Mouse (Mus musculus): ENCODE data around the gene Trip6. TPM values are rescaled to one million over a fixed set of nuclear protein-coding genes. Genes with fewer than 3 reads are reported as not detected.
A peak's percentile ranks its signal among the peaks of the same experiment; 100 is the strongest.

Gene Trip6
- 46.3 and 47.0 TPM in 2 replicates for polyA plus RNA-seq (2016; fragmentation: Nextera tagmentation; extraction: Ambion mirVana)

GRCm38 (mm10) chr5:137314193-137315083 is at the start of gene Trip6:
Trip6 (minus strand) TSS chr5:137314404.
- WGBS: 18% methylated on average over 30 of the region's 30 CpGs
- Histone ChIP-seq H3K4me3 (peak within 1 kb of the TSS; percentile 75), H3K36me3 (peaks cover 32% of the 10 kb centered on the region), H3K4me2 (peak within 1 kb of the TSS; percentile 95), H3K27ac (ENCODE audit: poor library complexity, severe bottlenecking) (peak within 1 kb of the TSS; percentile 87), H3K4me1 (replicated peaks) (peaks cover 39% of the 10 kb centered on the region), H3K9ac (peak within 1 kb of the TSS; percentile 89), H3K27me3 (replicated peaks) (no peaks in the 10 kb centered on the region), H3K9me3 (replicated peaks) (no peaks in the 10 kb centered on the region)
- peak; percentile 91 for ATAC-seq (ENCODE audit: insufficient number of reproducible peaks, low FRiP score)

GRCm38 (mm10) chr5:137358382-137358781 is 44.2 kb upstream of the Trip6 start:
- no peak for ATAC-seq (ENCODE audit: insufficient number of reproducible peaks, low FRiP score)
- H3K4me3 ChIP-seq: no peak overlapping the region

GRCm38 (mm10) chr5:137354091-137354490 is 39.9 kb upstream of the Trip6 start:
- Histone ChIP-seq H3K27ac (ENCODE audit: poor library complexity, severe bottlenecking) (no peak overlapping the region), H3K27me3 (replicated peaks) (no peaks in the 10 kb centered on the region), H3K9me3 (replicated peaks) (no peaks in the 10 kb centered on the region), H3K36me3 (peaks cover 58% of the 10 kb centered on the region), H3K4me3 (peak overlapping the region; percentile 6; the same call in 1 of the 2 replicates), H3K4me2 (peak overlapping the region; percentile 43), H3K4me1 (replicated peaks) (peaks cover 33% of the 10 kb centered on the region), H3K9ac (no peak overlapping the region)
- ATAC-seq (ENCODE audit: insufficient number of reproducible peaks, low FRiP score): no peak
- WGBS: 78% methylated on average over 17 of the region's 17 CpGs

More at GRCm38 (mm10) chr5:137358382-137358781, 44.2 kb upstream of the Trip6 start:
- Histone ChIP-seq H3K27ac (ENCODE audit: poor library complexity, severe bottlenecking) (no peak overlapping the region), H3K9me3 (replicated peaks) (no peaks in the 10 kb centered on the region), H3K27me3 (replicated peaks) (no peaks in the 10 kb centered on the region), H3K9ac (no peak overlapping the region), H3K4me1 (replicated peaks) (peaks cover 9% of the 10 kb centered on the region), H3K36me3 (peaks cover 96% of the 10 kb centered on the region), H3K4me2 (no peak overlapping the region)
- 42% methylated on average over 7 of the region's 7 CpGs for WGBS

GRCm38 (mm10) chr5:137352011-137352975 is 38.1 kb upstream of the Trip6 start:
- H3K4me1 ChIP-seq (replicated peaks): peaks cover 46% of the 10 kb centered on the region
- peaks cover 40% of the 10 kb centered on the region for H3K36me3 ChIP-seq
- no peaks in the 10 kb centered on the region for H3K9me3 ChIP-seq (replicated peaks)
- peak overlapping the region; percentile 95 for H3K27ac ChIP-seq (ENCODE audit: poor library complexity, severe bottlenecking)
- peak overlapping the region; percentile 94 for H3K4me2 ChIP-seq
- no peaks in the 10 kb centered on the region for H3K27me3 ChIP-seq (replicated peaks)
- peak overlapping the region; percentile 96 for H3K9ac ChIP-seq
- H3K4me3 ChIP-seq: peak overlapping the region; percentile 83
- WGBS: 12% methylated on average over 16 of the region's 16 CpGs
- no peak for ATAC-seq (ENCODE audit: insufficient number of reproducible peaks, low FRiP score)

GRCm38 (mm10) chr5:137351394-137351793 is 37.2 kb upstream of the Trip6 start:
- peak overlapping the region; percentile 94 for H3K4me2 ChIP-seq
- peak overlapping the region; percentile 83 for H3K4me3 ChIP-seq
- peaks cover 32% of the 10 kb centered on the region for H3K36me3 ChIP-seq
- H3K27me3 ChIP-seq (replicated peaks): no peaks in the 10 kb centered on the region
- no peak for ATAC-seq (ENCODE audit: insufficient number of reproducible peaks, low FRiP score)
- H3K9me3 ChIP-seq (replicated peaks): no peaks in the 10 kb centered on the region
- peak overlapping the region; percentile 96 for H3K9ac ChIP-seq
- peaks cover 50% of the 10 kb centered on the region for H3K4me1 ChIP-seq (replicated peaks)
- H3K27ac ChIP-seq (ENCODE audit: poor library complexity, severe bottlenecking): peak overlapping the region; percentile 95
- 23% methylated on average over 4 of the region's 4 CpGs for WGBS

GRCm38 (mm10) chr5:137351058-137351380 is 36.8 kb upstream of the Trip6 start:
- H3K9ac ChIP-seq: peak overlapping the region; percentile 96
- ATAC-seq (ENCODE audit: insufficient number of reproducible peaks, low FRiP score): no peak

GRCm38 (mm10) chr5:137350205-137351057 is 36.2 kb upstream of the Trip6 start:
- WGBS: under 1% methylated on average over 55 of the region's 55 CpGs
- no peaks in the 10 kb centered on the region for H3K27me3 ChIP-seq (replicated peaks)
- H3K4me3 ChIP-seq: peak overlapping the region; percentile 83
- peak overlapping the region; percentile 94 for H3K4me2 ChIP-seq
- ATAC-seq (ENCODE audit: insufficient number of reproducible peaks, low FRiP score): peak; percentile 43
- peaks cover 23% of the 10 kb centered on the region for H3K36me3 ChIP-seq
- H3K9ac ChIP-seq: peak overlapping the region; percentile 96
- peaks cover 58% of the 10 kb centered on the region for H3K4me1 ChIP-seq (replicated peaks)
- no peaks in the 10 kb centered on the region for H3K9me3 ChIP-seq (replicated peaks)
- peak overlapping the region; percentile 95 for H3K27ac ChIP-seq (ENCODE audit: poor library complexity, severe bottlenecking)

More at GRCm38 (mm10) chr5:137351058-137351380, 36.8 kb upstream of the Trip6 start:
- Histone ChIP-seq H3K27me3 (replicated peaks) (no peaks in the 10 kb centered on the region), H3K36me3 (peaks cover 29% of the 10 kb centered on the region), H3K27ac (ENCODE audit: poor library complexity, severe bottlenecking) (peak overlapping the region; percentile 95), H3K4me3 (peak overlapping the region; percentile 83), H3K9me3 (replicated peaks) (no peaks in the 10 kb centered on the region), H3K4me1 (replicated peaks) (peaks cover 52% of the 10 kb centered on the region), H3K4me2 (peak overlapping the region; percentile 94)
- 3% methylated on average over 8 of the region's 8 CpGs for WGBS

- Histone ChIP-seq H3K27me3 (replicated peaks) (no peaks in the 10 kb centered on the region), H3K4me2 (peak within 1 kb of the TSS; percentile 94), H3K9me3 (replicated peaks) (no peaks in the 10 kb centered on the region), H3K4me1 (replicated peaks) (peaks cover 58% of the 10 kb centered on the region), H3K9ac (peak within 1 kb of the TSS; percentile 96), H3K4me3 (peak within 1 kb of the TSS; percentile 83), H3K36me3 (peaks cover 14% of the 10 kb centered on the region), H3K27ac (ENCODE audit: poor library complexity, severe bottlenecking) (peak within 1 kb of the TSS; percentile 95)
- WGBS: 2% methylated on average over 31 of the region's 32 CpGs
- ATAC-seq (ENCODE audit: insufficient number of reproducible peaks, low FRiP score): peak; percentile 92
These were observed 35.4 kb upstream of the Trip6 start, which contains the start of gene Ephb4 for GRCm38 (mm10) chr5:137349384-137350204. Ephb4 (plus strand) TSS chr5:137350109.

- H3K4me2 ChIP-seq: peak overlapping the region; percentile 94
- H3K9me3 ChIP-seq (replicated peaks): no peaks in the 10 kb centered on the region
- H3K4me1 ChIP-seq (replicated peaks): peaks cover 56% of the 10 kb centered on the region
- peaks cover 6% of the 10 kb centered on the region for H3K36me3 ChIP-seq
- H3K27ac ChIP-seq (ENCODE audit: poor library complexity, severe bottlenecking): peak overlapping the region; percentile 95
- ATAC-seq (ENCODE audit: insufficient number of reproducible peaks, low FRiP score): peak; percentile 73
- H3K9ac ChIP-seq: peak overlapping the region; percentile 71
- under 1% methylated on average over 33 of the region's 33 CpGs for WGBS
- H3K4me3 ChIP-seq: peak overlapping the region; percentile 83
- H3K27me3 ChIP-seq (replicated peaks): no peaks in the 10 kb centered on the region
These were observed 34.5 kb upstream of the Trip6 start for GRCm38 (mm10) chr5:137348482-137349383.

Measured in heart, embryonic 12.5 days (tissue).